Mouse (Mus musculus) embryo, embryonic 9.5 days (tissue): ENCODE measurements at regions not wholly inside any gene's neighbourhood (a gene's known extent, or its start where the extent isn't known, plus 50 kb on each side); places are given as distances from the start of the nearest gene placed in this dataset.

Experiments used
- DNase-seq: peaks from one replicate; pipeline ENCODE4 v3.0.0-alpha.2; 2017; ENCODE audit errors: extremely low spot score

DNA sequence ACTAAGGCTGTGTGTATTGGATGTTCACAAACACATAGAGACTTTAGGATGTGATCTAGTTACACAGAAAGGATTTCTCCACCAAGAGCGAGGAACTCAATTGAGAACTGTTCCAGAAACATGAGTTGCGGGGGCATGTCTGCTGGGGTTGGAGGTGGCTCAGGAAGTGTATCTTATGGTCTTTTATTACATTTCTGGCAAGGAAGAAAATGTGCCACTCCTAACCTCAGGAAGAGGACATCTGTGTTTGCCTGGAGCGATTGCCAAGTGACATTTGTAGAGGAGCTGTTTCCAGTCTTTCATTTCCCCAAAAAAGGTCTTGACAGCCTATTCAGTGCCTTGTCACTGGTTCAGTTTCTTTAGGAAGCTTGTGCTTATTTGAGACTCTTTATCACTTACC lies 606.2 kb downstream of the Tmem182 start:
- DNase-seq = no peak

DNA sequence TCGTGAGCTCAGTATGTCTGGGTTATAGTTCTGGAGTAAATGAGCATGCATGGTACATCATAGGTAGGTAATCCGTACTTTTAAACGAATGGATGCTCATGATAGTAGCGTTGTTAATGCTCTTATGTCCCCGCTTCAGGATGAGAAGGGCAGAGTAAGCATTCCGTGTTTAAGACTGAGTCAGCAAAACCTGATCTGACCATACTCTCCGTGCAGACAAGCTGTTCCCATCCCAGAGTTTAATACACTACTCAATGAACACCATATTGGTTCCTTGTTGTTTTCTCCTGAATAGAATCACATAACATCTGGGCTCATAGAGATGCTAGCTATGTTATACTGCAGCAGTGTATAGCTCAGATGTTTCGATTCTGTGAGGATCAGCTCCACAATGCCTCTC lies 606.7 kb downstream of the Tmem182 start:
- no peak for DNase-seq

DNA sequence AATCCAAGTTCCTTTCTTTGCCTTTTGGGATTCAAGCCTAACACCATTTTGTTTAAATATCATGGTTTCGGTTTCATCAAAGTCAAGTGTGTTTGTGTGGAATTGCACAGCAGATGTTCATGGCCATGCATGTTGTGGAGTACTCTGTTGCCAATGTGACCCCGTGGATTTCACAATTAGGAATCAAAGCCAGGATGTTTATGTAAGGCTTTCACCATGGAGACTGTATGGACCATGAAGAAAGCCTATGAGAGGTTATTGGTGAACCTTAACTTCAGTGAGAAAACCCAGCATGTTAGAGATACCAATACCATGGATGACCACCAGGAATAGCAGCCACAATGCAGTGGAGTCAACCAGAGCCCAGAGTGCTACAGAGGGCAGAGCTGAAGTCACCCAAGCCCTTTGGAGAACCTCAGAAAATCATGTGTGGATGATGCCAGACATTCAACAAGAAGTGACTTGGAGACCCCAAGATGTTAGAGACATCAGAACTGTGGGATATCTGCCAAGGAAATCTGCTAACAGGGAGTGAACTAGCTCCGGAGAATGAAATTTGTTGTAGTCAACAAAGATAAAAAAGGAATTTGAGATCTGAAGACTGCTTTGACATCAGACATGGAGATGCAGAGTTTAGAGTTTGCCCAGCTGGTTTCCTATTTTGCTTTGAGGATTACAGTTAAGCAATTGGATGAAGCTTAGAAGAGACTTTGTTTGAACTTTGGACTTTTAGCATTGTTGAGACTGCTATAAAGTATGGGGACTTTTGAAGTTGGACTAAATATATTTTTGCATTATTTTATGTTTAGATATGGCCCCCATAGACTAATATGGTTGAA lies 615.3 kb downstream of the Tmem182 start:
- DNase-seq = no peak

DNA sequence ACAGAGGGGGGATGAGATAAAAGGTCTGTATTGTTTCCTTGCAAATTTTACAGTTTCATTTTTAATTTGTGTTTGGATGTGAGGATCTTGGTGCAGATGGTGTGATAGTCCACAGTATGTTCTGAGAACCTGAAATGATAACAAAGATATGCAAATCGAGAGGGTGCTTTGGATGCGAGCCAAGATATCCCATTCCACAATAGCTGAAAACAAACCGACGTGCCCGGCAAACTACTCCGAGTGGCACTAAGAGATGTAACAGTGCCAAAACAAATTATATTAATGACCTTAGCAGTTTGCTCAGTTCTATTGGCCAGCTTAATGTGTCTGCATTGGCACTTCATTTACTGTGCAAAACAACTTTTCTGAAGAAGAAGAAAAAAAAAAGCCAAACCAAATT lies 622.5 kb downstream of the Tmem182 start:
- no peak for DNase-seq

DNA sequence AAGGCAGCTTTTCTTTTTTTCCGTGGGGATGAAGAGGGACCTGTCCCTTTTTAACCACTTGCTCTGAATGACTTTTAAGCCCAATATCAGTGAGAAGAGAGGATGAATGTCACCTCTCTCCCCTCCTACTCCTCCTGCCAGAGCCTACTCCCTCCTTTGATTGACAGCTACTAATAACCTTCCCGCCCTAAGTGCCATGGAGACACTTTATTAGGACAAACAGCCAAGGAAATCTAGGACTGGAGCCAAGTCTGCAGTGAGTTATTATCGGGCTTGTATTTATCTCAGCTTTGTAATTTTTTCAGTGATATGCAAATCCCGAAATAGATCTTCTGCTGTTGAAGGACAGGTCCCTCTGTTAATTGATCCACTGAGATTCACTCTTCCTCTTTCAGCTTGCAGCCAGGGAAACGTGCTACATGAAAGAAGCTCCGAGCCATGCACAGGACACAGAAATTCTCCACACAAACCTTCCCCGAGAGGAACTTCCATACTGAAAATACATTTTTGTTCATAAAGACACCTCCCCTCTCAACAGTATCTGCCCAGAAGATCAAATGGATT lies 625.8 kb downstream of the Tmem182 start:
- peak; percentile 9 for DNase-seq

DNA sequence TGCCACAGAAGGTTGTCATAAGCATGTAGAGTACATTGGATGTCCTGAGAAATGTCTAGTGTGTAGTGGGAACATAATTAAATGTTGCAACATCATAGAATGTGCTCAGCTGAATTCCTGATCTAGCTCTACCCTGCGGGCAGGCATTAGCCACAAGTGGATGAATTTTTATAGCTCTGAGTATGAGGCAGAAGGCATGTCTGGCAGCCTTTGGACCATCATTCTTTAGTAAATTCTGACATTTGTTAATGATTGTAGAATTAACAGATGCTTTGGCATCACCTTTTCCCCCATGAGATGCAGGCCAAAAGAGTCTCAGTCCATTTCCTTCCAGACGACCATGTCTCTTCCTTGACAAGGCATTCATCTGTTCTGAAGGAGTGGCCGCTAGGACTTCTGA lies 630.0 kb downstream of the Tmem182 start:
- DNase-seq = no peak

DNA sequence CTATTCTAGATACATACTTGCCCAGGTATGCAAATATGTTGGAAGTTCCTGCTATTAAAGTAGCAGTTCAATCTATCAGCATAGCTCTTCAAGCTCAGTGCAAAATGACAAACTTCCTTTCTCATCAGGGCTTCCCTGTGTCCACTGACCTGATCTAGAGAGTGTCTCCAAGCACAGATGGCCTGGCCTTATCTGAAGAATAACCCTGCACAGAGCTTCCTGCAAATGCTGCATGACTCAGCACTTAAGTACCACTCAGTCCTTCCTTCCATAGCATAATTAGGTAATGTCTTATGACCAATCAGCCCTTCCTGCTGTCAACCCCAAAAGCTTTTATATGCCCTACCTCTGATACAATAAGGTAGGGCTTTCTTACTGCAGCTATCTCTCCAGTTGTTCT lies 644.6 kb downstream of the Tmem182 start:
- DNase-seq = no peak
